In genomic region chr10:107492867-107493579, GRCm38 (mm10) we compare ENCODE assay signal across 11 mouse cellular contexts. TPM values are rescaled to one million over a fixed set of nuclear protein-coding genes. Genes with fewer than 3 reads are reported as not detected.
DNase-seq lines count a peak whose midpoint lies in the region; ATAC-seq lines count a peak whose summit lies in the region.
"Had no signal": no experiment of that assay in that cellular context is flagged by ENCODE, and none has a peak within 500 bp of the region (broad histone marks: within the 10 kb centered on the region; RNA-seq: fewer than 3 reads in every experiment).

No protein-coding gene starts in this region.

- no peak for ATAC-seq in megakaryocyte, adult 5-6 weeks (ENCODE audit: poor library complexity, severe bottlenecking)
- ATAC-seq in limb, embryonic 13.5 days (ENCODE audit: low FRiP score, low read depth) = peak; percentile 54
- ATAC-seq in stomach, embryonic 14.5 days (ENCODE audit: insufficient number of reproducible peaks, insufficient read depth, low FRiP score, low read depth) = no peak

- peak overlapping the region; percentile 62 for H3K4me2 ChIP-seq in limb, embryonic 13.5 days (replicated peaks)
- peak overlapping the region; percentile 46 for H3K4me2 ChIP-seq in stomach, embryonic 14.5 days (replicated peaks; ENCODE audit: low read depth, low read length)

- peak; percentile 26 for DNase-seq in embryo, embryonic 9.5 days (ENCODE audit: extremely low spot score)
- DNase-seq in embryo, embryonic 10.5 days (ENCODE audit: low spot score) = no peak
- no peak for DNase-seq in cerebellum, adult 9-11 months
- DNase-seq in MN1 (ENCODE audit: low spot score) = no peak
- DNase-seq: cerebellum, adult 8-10 months had no signal

- peaks cover 12% of the 10 kb centered on the region for H3K9me3 ChIP-seq in megakaryocyte, embryonic 14.5 days
- H3K9me3 ChIP-seq in limb, embryonic 13.5 days = no peaks in the 10 kb centered on the region
- H3K9me3 ChIP-seq in stomach, embryonic 14.5 days (ENCODE audit: control insufficient read depth, low read depth, low read length) = no peaks in the 10 kb centered on the region

- H3K36me3 ChIP-seq in megakaryocyte, embryonic 14.5 days (replicated peaks; ENCODE audit: low read length) = no peaks in the 10 kb centered on the region
- no peaks in the 10 kb centered on the region for H3K36me3 ChIP-seq in limb, embryonic 13.5 days
- no peaks in the 10 kb centered on the region for H3K36me3 ChIP-seq in stomach, embryonic 14.5 days (ENCODE audit: control insufficient read depth, insufficient read depth, low read length)

- peak overlapping the region; percentile 46; the same call in 1 of the 2 replicates for H3K9ac ChIP-seq in limb, embryonic 13.5 days
- H3K9ac ChIP-seq in stomach, embryonic 14.5 days (replicated peaks; ENCODE audit: low read depth, low read length) = no peak overlapping the region

- H3K4me1 ChIP-seq in megakaryocyte, embryonic 14.5 days = no peaks in the 10 kb centered on the region
- H3K4me1 ChIP-seq in limb, embryonic 13.5 days = peaks cover 11% of the 10 kb centered on the region
- 0 out of 2 replicates have a peak, but pooled peaks cover 2% of the 10 kb centered on the region for H3K4me1 ChIP-seq in stomach, embryonic 14.5 days (ENCODE audit: control insufficient read depth, insufficient read depth, low read length)

- H3K27ac ChIP-seq in limb, embryonic 13.5 days = no peak overlapping the region
- H3K27ac ChIP-seq in stomach, embryonic 14.5 days (ENCODE audit: low read length) = no peak overlapping the region

- WGBS in limb, embryonic 13.5 days = 33% methylated on average over 18 of the region's 18 CpGs
- WGBS in stomach, embryonic 14.5 days = 29% methylated on average over 18 of the region's 18 CpGs

- no peaks in the 10 kb centered on the region for H3K27me3 ChIP-seq in megakaryocyte, embryonic 14.5 days (replicated peaks)
- peaks cover 11% of the 10 kb centered on the region for H3K27me3 ChIP-seq in limb, embryonic 13.5 days
- H3K27me3 ChIP-seq in stomach, embryonic 14.5 days (ENCODE audit: control insufficient read depth, insufficient read depth, low read length) = no peaks in the 10 kb centered on the region

- H3K4me3 ChIP-seq in megakaryocyte, embryonic 14.5 days (replicated peaks) = peak overlapping the region; percentile 42
- H3K4me3 ChIP-seq in limb, embryonic 13.5 days = peak overlapping the region; percentile 33
- H3K4me3 ChIP-seq in stomach, embryonic 14.5 days (ENCODE audit: low read depth, low read length) = 0 out of 2 replicates have a peak overlapping the region, but pooled peaks have one; percentile 8

RNA-seq across cellular contexts. Expression of gene Myf6, which starts 1.5 kb away (rescaled TPM):
- not detected in 2 replicates for polyA plus RNA-seq in megakaryocyte, embryonic 14.5 days (2012; ENCODE audit: insufficient read depth, low replicate concordance)
- total RNA-seq in megakaryocyte, adult 5-6 weeks (2015) = not detected in 2 replicates
- not detected in 2 replicates for total RNA-seq in megakaryocyte, adult 5-6 weeks (2017)
- polyA plus RNA-seq in limb, embryonic 13.5 days (2015; fragmentation: Nextera tagmentation; extraction: Ambion mirVana) = 1.4 and 2.1 TPM in 2 replicates
- polyA plus RNA-seq in stomach, embryonic 14.5 days (2014; fragmentation: Nextera tagmentation; extraction: Ambion mirVana) = not detected in 2 replicates
- total RNA-seq: left cerebral cortex, adult 18-20 months had no signal
- polyA plus RNA-seq: spleen, adult 2 months had no signal

RNA-seq across cellular contexts. Expression of gene Myf5, which starts 7.1 kb away (rescaled TPM):
- polyA plus RNA-seq in megakaryocyte, embryonic 14.5 days (2012; ENCODE audit: insufficient read depth, low replicate concordance) = not detected in 2 replicates
- not detected in 2 replicates for total RNA-seq in megakaryocyte, adult 5-6 weeks (2015)
- not detected in 2 replicates for total RNA-seq in megakaryocyte, adult 5-6 weeks (2017)
- 21.1 and 23.8 TPM in 2 replicates for polyA plus RNA-seq in limb, embryonic 13.5 days (2015; fragmentation: Nextera tagmentation; extraction: Ambion mirVana)
- 0.28 and 0.42 TPM in 2 replicates for polyA plus RNA-seq in stomach, embryonic 14.5 days (2014; fragmentation: Nextera tagmentation; extraction: Ambion mirVana)
- total RNA-seq: left cerebral cortex, adult 18-20 months had no signal
- polyA plus RNA-seq: spleen, adult 2 months had no signal

Comparison
In these comparisons a context has a peak if more than half of its experiments do, and no peak if none do; other contexts are left out.
1. RNA of gene Myf5, which starts 7.1 kb away (polyA plus RNA-seq): 21.1 to 23.8 TPM in limb, embryonic 13.5 days; 0.28 to 0.42 TPM in stomach, embryonic 14.5 days and not detected in megakaryocyte, embryonic 14.5 days; every median in the first group is over 10 times any median in the second.
2. Peak in every context shown above with its lines, with median percentiles within 50 percentile points of each other: H3K4me3 ChIP-seq.